Mouse (Mus musculus) cerebellum, adult (tissue): ENCODE data around the gene Diras2.
"Not testable (repeated sequence)": the region's sequence is repeated elsewhere in the genome, so short reads cannot be mapped to it uniquely, and the experiment has no call there.

Source experiments
- ATAC-seq: cut with Nextera tagmentation; 2 replicates; pipeline ENCODE4 v1.9.2; 2017; ENCODE audit warnings: mild to moderate bottlenecking, moderate library complexity, mixed read lengths; ENCODE audit not compliant: insufficient number of reproducible peaks, low FRiP score, low TSS enrichment

Diras2 gene

DNA sequence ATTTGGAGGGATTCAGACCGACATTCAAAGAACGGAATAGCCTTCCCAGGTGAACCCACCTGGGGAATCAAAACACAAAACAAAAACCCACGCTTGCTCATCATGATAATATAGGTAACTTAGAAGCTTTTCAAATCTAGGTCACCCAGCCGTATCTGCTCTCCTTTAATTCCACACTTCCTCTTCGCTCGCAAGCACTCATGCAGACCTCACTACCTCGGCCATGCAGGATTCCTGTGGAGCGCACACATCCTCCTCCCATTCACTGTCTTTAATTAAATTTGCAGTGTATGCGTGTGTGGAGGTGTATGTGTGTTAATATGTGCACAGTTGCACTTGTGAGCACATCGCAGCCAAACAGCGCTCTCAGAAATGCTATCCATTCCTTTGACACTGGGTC, 6.8 kb downstream of the Diras2 start:
- ATAC-seq = no peak

DNA sequence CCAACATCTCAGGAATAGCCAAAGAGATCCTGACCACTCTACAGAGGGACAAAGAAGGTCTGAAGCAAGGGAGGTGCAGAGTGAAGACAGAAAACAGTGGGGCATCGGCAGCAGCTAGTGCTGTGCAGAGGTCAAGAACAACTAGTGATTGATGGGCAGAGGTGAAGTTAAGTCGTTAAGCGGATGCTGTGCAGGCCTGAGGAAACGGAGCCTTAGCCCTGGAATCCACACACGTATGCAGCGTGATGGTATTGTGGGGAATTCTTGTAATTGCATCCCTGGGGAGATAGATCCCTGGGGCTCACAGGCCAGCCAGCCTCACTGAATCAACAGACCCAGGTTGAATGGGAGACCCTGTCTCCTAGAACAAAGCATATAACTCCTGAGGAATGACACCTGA, 9.9 kb downstream of the Diras2 start:
- ATAC-seq = no peak

DNA sequence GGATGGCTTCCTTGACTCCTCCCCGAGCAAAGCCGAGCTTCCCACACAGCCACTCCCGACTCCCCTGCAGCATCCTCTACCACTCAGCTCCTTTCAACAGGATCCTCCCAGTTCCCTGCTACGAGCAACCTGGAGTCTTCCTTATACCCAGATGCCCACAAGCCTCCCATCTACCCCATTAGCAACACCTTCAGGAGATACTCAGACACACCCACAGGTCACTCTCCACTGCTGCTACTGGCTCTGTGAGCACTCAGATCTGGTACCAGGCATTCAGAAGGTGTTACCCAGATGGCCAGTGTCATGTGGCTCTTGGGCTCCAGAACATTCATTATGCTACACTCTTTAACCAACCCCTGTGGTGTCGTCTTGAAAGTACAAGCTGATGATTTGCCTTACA, 11.7 kb downstream of the Diras2 start:
- peak; percentile 64; the same call in 1 of the 2 replicates for ATAC-seq

DNA sequence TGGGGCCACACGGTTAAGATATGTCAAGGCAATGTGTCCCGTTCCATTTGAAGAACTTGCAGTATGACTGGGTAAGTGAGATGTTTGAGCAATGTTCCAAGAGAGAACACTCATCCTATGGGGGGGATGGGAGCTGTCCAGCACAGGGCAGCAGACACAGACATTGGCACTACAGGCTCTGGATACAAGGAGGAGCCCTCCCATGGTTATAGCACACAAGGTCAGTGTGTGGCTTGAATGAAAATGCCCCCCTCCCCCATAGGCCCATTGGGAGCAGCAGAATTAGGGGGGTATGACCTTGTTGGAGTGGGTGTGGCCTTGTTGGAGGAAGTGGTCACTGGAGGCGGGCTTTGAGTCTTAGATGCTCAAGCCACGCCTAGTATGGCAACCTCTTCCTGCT, 12.7 kb downstream of the Diras2 start:
- ATAC-seq = no peak

DNA sequence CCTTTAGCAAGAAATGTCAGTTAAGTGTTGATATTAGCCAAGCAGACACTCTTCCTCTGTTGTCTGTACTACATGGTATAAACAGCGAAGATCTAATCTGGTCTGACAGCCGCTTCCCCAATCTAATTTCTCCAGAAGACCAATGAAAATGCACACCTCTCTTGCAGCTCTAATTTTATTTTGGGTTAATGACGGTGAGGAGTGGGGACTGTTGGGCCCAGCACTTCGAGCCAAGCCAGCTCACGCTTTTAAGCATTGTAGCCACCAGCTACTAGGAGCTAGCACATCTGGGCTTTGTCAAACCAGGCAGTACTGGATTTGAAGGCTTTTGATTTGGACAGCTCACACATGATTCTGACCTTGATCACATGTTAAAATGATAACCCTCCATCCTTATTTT, 14.1 kb downstream of the Diras2 start:
- ATAC-seq = no peak

DNA sequence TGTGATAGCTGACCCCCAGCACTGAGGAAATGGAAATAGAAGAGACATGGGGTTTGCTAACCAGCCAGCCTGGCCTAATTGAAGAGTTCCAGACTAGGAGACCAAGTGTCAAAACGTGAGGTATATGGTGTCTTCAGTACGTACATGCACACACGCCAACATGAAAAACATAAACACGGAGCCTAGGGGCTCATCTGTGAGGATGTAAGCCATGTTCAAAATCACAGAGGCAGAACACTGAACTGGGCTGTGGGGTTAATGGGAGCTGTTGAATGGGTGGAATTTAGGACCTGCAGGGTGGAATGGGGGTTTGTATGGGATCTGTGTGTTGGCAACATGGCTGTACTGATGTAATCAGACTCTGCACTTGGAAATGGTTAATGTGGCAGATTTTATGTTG, 14.5 kb downstream of the Diras2 start:
- ATAC-seq = no peak

DNA sequence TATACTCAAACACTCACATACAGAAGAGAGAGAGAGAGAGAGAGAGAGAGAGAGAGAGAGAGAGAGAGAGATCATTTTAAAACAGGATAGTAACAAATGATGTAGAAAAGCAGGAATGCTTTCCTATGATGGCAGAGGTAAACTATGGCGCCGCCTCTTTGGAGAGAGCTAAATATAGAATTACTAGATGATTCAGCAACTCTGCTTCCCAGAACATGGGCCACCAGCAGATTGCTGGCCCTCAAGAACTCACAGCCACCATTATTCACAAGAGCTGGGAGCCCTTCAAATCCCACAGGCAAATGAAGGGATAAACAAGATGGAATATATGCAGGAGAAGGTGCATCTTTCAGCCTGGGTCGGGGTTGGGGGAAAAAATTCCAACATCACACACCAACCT, 15.0 kb downstream of the Diras2 start:
- ATAC-seq = no peak

DNA sequence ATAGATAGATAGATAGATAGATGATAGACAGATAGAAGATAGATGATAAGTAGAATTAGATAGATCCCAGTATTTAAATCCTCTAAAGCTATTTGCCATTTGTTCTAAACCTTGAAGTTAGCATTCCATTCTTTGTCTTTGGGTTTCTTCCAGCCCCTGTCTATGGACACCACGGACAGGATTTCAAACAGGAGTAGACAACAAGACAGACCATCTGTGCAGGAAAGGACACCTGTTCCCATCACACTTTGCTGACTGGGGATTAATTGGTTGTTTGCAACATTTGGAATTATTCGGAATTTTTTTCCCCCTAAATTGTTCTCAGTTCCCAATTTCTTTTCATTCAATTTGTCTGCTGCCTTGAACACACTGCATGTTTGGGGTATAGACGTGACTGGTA, 17.5 kb downstream of the Diras2 start:
- 0 out of 2 replicates have a peak, but pooled peaks have one; percentile 28 for ATAC-seq

DNA sequence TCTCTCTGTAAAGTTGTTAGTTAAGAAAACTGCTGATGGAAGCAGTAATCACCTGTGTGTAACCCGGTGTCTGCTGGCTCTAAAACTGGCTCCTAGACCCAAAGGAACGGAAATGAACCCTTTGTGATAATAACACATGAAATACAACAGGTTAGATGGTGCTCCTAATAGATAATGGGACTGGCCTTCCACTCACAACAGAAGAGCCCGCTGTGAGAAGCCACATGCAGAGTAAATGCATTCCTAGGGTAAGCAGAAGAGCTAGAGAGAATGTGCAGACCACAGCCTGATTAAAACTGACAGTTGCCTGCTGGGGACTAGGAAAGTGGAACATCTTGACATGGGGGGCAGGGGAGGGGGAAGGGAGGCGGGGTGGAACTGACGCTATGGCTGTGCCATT, 18.7 kb downstream of the Diras2 start:
- peak; percentile 89 for ATAC-seq

DNA sequence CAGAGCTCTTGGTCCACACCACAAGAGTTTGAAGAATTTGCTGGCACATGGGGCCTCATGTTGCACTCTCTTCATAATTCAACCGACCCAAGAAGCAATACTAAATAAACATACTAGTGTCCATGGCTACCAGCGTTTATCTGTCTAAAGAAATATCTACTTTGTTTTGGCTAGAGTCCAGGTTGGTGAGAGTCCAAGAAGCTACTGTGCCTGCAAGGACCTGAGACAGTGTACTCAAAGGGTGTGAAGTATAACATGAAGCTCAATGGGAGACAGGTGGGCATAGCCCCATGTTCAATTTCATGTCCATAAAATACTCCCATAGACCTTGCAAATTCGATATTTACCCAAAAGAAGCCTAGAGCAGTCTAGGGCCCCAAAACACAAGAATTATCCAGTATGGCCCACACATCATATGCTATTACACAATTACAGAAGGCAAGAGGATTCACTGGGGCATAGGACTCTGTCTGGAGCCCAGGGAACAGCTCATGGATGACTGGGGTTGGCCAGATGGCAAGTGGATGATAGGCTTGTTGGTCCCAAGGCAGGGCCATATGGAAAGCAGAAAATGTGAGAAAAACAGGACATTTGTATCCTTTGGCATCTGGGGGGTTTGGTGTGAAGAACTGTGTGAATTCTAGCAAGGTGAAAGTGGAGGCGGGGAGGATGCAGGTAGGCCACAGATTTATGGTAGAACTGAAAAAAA, 20.8 kb downstream of the Diras2 start:
- ATAC-seq = peak; percentile 53; the same call in 1 of the 2 replicates

DNA sequence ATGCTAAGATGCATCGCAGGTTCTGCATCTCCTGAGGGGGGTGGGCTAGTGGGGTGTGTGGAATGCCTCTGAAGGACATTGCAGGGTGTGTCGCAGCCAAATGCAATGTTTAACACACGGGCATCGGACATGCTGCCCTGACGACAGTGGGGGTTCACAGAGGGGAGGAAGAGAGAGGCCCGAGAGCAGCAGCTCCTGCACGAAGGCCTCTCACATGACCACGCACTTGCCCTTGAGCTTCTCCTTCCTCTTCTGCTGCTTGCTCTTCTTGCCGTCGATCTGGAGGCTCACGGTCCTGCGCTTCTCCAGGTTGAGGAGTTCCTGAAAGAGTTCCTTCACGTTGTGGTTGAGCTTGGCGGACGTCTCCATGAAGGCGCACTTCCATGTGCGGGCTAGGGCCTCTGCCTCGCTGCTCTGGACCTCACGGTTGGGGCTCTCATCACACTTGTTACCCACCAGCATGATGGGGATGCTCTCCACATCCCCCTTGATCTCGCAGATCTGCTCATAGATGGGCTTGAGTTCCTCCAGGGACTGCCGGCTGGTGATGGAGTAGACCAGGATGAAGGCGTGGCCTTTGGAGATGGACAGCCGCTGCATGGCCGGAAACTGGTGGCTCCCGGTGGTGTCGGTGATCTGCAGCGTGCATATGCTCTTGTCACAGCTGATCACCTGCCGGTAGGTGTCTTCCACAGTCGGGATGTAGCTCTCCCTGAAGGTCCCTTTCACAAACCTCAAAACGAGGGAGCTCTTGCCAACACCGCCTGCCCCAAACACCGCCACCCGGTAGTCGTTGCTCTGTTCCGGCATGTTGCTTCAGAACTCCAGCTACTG, 23.4 kb downstream of the Diras2 start:
- ATAC-seq = no peak

DNA sequence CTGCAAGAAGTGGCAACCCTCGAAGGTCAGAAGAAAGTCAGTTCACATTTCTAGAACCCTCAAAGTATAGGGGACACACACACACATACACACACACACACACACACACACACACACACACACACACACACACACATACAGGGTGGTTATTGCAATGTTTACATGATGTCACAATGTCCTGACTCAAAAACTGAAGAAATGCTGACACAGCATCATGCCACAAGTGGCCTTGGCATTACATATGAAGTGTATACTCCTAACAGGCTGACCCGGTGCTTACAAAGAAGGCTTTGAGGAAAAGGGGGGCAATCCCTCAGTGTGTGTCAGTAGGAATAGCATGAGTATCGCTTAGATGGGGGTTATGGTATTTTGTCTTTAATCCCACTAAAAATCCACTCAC, 24.3 kb downstream of the Diras2 start:
- not testable (repeated sequence) for ATAC-seq

DNA sequence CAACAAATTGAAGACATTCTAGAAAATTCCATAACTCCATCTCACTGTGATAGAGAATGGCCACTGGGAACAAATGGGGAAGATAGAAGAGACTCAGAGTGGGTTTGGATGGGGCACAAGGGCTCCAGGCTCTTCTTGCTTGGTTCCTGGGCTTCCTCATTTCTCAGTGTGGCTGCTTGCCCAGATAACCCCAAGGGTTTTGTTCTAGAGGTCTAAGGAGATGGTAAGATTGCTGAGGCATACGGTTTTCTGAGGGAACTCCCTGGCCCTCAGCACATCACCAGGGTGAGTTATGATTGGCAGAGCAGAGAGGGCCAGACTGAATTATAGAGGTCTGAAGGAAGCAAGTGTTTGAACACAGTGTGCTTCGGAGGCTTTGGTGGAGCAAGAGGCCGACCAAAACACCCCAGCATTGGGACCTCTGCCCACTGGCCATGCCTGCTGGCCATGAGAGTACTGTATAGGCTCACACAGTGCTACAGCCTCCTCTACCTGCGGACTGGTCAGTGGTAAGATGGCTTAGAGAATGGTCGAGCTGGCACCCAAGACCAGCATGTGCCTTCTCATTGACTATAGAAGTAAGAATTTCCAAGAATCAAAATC, 25.3 kb downstream of the Diras2 start:
- not testable (repeated sequence) for ATAC-seq

DNA sequence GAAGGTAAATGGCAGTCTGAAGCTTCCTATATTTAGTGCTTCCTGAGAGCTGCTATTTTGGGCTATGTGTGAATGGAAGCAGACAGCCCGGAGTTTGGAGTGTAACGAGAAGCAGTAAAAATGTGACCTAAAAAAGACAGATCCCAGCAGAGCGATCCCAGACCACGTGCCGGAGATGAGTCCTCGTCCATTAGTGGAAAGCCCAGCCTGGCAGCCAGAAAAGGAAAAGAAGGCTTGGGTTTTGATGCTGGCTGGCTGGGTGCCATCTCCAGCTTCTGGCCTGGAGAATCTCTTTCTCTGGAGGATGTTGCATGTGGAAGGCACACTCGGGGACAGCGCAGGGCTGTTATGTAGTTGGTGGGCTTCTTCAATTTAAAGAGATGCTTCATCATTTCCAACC, 29.4 kb downstream of the Diras2 start:
- ATAC-seq = peak; percentile 80

DNA sequence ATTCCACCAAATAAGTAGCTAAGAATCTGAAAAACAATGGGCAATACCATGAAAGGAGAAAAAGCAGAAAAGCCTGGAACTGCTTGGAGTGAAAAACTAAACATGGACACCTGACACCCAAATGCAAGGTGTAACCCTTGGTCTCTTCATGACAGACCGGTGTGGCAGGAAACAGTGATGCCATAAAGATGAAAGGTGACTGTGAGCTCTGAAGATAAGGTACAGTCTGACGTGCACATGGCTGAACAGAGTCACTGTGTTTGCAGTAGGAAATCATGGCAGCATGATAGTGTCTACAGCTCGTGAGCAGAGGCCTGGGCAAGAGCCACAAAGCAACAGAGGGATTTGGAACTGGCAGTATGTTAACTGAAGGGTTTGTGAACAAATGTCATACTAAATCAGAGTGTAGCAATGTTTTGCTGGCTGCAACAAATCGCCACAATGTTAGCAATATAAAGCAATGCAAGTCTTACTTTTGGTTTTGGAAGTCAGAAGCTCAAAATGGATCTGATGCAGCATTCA, 34.0 kb downstream of the Diras2 start:
- no peak for ATAC-seq

DNA sequence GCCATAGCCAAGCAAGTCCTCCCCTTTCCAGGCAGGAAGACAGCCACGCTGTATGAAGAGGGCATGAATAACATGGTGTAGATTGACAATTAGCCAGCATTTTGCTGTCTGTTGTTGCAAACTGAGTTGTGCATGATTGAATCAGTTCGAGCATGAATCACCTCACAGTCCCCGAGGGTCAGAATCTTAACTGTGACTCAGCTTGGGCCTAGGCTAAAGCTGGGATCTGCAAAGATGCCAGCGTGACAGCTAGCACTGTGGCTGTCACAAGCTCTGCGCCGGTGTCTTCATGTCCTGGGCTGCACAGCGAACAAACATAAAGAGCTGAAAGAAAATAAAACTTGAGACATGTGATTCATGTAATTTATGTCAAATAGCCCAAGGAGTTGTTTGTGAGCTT, 42.3 kb downstream of the Diras2 start:
- ATAC-seq = no peak

DNA sequence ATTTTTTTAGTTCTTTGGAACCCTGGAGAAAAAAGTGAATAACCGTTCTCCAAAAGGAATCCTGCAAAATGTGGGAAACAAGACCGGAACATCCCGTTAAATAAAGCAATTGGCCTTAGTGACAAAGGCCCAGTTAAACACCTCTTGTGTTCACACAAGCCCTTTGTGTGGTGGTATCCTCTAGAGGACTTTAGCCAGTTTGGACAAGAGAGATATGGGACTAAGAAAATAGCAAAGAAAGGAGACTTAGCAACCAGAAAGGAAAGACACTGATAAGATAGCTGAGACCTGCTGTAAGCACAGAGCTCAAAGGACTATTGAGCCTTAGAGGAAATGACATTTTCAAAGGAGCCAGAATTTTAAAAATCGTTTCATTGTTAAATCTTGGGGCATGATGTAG, 47.0 kb downstream of the Diras2 start:
- no peak for ATAC-seq

DNA sequence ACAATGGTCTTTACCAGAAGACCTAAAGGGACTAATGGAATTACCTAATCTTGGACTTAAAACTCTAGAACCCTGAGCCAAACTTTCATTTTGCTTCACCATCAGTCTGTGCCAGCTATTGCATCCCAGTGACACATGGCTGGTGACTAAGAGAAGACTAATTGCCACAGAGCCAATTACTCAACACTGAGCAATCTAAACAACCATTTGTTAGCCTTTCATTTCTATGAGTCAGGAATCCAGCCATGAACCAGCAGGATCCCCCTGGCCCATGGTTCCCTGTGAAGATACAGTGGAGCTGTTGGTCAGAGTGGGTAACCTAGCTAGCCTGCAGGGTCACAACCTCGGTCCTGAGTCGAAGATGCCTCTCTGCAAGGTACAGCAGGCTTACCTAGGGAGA, 49.3 kb downstream of the Diras2 start:
- peak; percentile 84 for ATAC-seq

DNA sequence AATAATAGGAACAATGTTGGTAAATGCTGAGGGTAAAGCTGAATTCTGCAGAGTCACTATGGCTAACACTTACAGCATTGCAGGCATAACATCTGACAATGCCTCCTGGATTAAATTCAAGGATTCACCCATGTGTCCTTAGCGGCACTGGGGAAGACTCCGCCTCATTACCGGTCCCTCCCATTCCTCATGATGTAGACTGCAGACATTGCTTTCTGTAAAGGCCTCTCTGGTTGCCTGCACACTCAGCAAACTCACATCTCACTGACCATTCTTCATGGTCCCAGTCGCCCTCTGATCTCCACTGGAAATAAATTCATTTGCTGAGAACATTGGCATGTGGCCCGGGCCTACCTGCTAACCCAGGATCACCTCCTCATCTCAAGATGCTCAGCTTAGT, 51.9 kb downstream of the Diras2 start:
- ATAC-seq = no peak

DNA sequence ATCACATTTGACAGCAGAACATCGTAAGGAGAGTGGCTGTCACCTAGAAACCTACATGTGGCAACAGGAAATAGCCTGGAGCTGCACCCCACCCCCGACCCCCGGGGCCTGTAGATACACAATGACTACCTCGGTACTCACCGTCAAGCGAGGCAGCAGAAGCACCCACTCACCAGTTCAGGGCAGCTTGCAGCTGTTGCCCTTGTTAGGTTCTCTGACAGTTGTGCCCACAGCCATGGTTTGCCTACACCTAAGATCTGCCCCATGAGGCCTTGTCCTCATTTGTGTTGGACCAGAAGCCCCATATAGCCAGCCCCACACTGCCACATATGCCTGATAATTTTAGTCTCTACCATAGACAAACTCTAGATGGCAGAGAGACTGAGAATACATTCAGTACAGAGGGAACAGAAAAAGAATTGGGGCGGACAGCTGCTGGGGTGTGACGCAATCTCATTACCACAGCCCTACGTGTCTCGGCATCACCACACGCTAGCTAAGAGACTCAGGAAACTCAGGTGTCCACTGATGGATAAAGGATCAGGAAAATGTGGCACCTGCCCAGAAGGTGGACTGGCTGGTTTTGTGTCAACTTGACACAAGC, 54.0 kb downstream of the Diras2 start:
- ATAC-seq = no peak

DNA sequence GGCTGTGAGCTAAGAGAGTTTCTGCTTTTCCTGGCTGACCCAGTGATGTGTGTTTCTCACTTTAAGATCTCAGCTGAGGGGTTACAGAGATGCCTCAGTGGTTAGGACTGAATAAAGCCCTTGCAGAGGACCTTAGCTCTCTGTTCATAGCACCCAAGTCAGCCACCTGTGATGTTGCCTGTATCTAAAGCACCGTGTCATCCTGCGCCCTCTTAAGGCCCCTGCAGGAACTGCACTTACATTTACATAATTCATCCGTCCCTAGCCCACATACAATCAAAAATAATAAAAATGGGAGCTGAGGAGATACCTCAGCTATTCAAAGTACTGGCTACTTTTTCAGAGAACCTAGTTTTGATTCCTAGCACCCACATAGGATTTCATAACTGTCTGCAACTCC, 54.9 kb downstream of the Diras2 start:
- ATAC-seq = no peak
